19 mouse cellular contexts compared by ENCODE assay signal in the genomic region with DNA sequence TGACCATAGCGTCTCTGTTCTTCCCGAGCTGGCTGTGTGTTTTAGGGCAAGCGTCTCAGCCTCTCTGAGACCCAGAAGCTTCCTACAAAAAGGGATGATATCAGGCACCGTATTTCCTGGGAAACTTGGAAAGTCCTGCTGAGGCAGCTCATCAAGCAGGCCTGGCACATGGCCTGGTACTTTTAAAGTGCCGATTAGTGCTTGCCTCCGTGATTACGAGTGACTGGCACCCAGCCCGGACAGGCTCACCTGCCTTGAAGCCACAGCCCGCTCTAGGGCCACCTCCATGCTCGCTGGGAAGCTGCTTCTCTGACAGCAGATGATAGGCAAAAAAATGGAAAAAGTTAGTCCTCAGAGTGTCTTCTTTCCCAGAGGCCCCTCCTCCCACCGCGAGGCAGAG. TPM values are rescaled to one million over a fixed set of nuclear protein-coding genes. Genes with fewer than 3 reads are reported as not detected.
DNase-seq lines count a peak whose midpoint lies in the region; ATAC-seq and TF ChIP-seq lines count a peak whose summit lies in the region.
"Had no signal": no experiment of that assay in that cellular context is flagged by ENCODE, and none has a peak within 500 bp of the region (broad histone marks: within the 10 kb centered on the region; RNA-seq: fewer than 3 reads in every experiment).

No protein-coding gene starts in this region.

- H3K4me1 ChIP-seq in forebrain, embryonic 14.5 days (ENCODE audit: control insufficient read depth, insufficient read depth, low read length): peaks cover 3% of the 10 kb centered on the region; the same call in 1 of the 2 replicates
- peaks cover 15% of the 10 kb centered on the region for H3K4me1 ChIP-seq in forebrain, embryonic 13.5 days
- peaks cover 44% of the 10 kb centered on the region for H3K4me1 ChIP-seq in intestine, embryonic 15.5 days (replicated peaks)
- H3K4me1 ChIP-seq in intestine, postnatal 0 days (replicated peaks; ENCODE audit: control insufficient read depth, insufficient read depth, low read length): peaks cover 13% of the 10 kb centered on the region
- H3K4me1 ChIP-seq in lung, adult 2 months (ENCODE audit: control insufficient read depth, insufficient read depth, low read length): no peaks in the 10 kb centered on the region
- peaks cover 50% of the 10 kb centered on the region for H3K4me1 ChIP-seq in stomach, embryonic 15.5 days
- H3K4me1 ChIP-seq: liver, embryonic 15.5 days had no signal

- DNase-seq in forebrain, embryonic 14.5 days (ENCODE audit: low spot score): peak; percentile 34
- DNase-seq in lung, adult 2 months: peak; percentile 26
- no peak for DNase-seq in layer of hippocampus, postnatal 10 days (ENCODE audit: low spot score in 2 of 2)
- no peak for DNase-seq in urinary bladder, postnatal 4 days (ENCODE audit: low spot score in 2 of 2)
- DNase-seq: cerebellum, adult 9-10 months; heart, adult 11 months; thymus, adult 18-20 months; thymus, postnatal 4 days had no signal

- no peak for ATAC-seq in forebrain, embryonic 14.5 days
- no peak for ATAC-seq in forebrain, embryonic 13.5 days
- no peak for ATAC-seq in intestine, embryonic 15.5 days
- no peak for ATAC-seq in intestine, postnatal 0 days
- ATAC-seq in stomach, embryonic 15.5 days (ENCODE audit: insufficient read depth, low FRiP score, low read depth): no peak
- ATAC-seq: inflammation-experienced regulatory T-cells, adult 6 months had no signal

- no peak for TF ChIP-seq CTCF in intestine, postnatal 0 days (IDR thresholded peaks at IDR 0.05; ENCODE audit: low read depth)
- TF ChIP-seq CTCF in lung, adult 2 months (IDR thresholded peaks at IDR 0.05; ENCODE audit: insufficient read depth, low read length): no peak

- H3K9me3 ChIP-seq in forebrain, embryonic 14.5 days (replicated peaks; ENCODE audit: control insufficient read depth, low read length): no peaks in the 10 kb centered on the region
- no peaks in the 10 kb centered on the region for H3K9me3 ChIP-seq in forebrain, embryonic 13.5 days (replicated peaks)
- H3K9me3 ChIP-seq in intestine, embryonic 15.5 days: no peaks in the 10 kb centered on the region
- H3K9me3 ChIP-seq in intestine, postnatal 0 days (ENCODE audit: control insufficient read depth): no peaks in the 10 kb centered on the region
- no peaks in the 10 kb centered on the region for H3K9me3 ChIP-seq in stomach, embryonic 15.5 days
- H3K9me3 ChIP-seq: embryonic facial prominence, embryonic 12.5 days; limb, embryonic 13.5 days; liver, embryonic 15.5 days; midbrain, embryonic 12.5 days had no signal

- no peak for TF ChIP-seq POLR2A in lung, adult 2 months (IDR thresholded peaks at IDR 0.05; ENCODE audit: borderline replicate concordance, extremely low read depth, low read depth, low read length)

- no peaks in the 10 kb centered on the region for H3K36me3 ChIP-seq in forebrain, embryonic 14.5 days (ENCODE audit: control insufficient read depth, insufficient read depth, low read length)
- no peaks in the 10 kb centered on the region for H3K36me3 ChIP-seq in forebrain, embryonic 13.5 days (ENCODE audit: poor library complexity, severe bottlenecking)
- H3K36me3 ChIP-seq in intestine, embryonic 15.5 days: no peaks in the 10 kb centered on the region
- no peaks in the 10 kb centered on the region for H3K36me3 ChIP-seq in intestine, postnatal 0 days (ENCODE audit: control insufficient read depth, insufficient read depth)
- no peaks in the 10 kb centered on the region for H3K36me3 ChIP-seq in stomach, embryonic 15.5 days
- H3K36me3 ChIP-seq: embryonic facial prominence, embryonic 12.5 days; limb, embryonic 13.5 days; liver, embryonic 15.5 days; midbrain, embryonic 12.5 days had no signal

- H3K27ac ChIP-seq in forebrain, embryonic 14.5 days (ENCODE audit: low read depth, low read length): no peak overlapping the region
- H3K27ac ChIP-seq in forebrain, embryonic 13.5 days: no peak overlapping the region
- peak overlapping the region; percentile 51; the same call in 1 of the 2 replicates for H3K27ac ChIP-seq in intestine, embryonic 15.5 days
- H3K27ac ChIP-seq in intestine, postnatal 0 days (ENCODE audit: low read depth, low read length): no peak overlapping the region
- 0 out of 2 replicates have a peak overlapping the region, but pooled peaks have one; percentile 2 for H3K27ac ChIP-seq in stomach, embryonic 15.5 days
- H3K27ac ChIP-seq: embryonic facial prominence, embryonic 12.5 days; limb, embryonic 13.5 days; liver, embryonic 15.5 days; midbrain, embryonic 12.5 days had no signal

- H3K27me3 ChIP-seq in forebrain, embryonic 14.5 days (replicated peaks; ENCODE audit: control insufficient read depth, insufficient read depth, low read length): no peaks in the 10 kb centered on the region
- 0 out of 2 replicates have a peak, but pooled peaks cover 13% of the 10 kb centered on the region for H3K27me3 ChIP-seq in forebrain, embryonic 13.5 days
- H3K27me3 ChIP-seq in intestine, embryonic 15.5 days (replicated peaks): no peaks in the 10 kb centered on the region
- no peaks in the 10 kb centered on the region for H3K27me3 ChIP-seq in intestine, postnatal 0 days (replicated peaks; ENCODE audit: control insufficient read depth, insufficient read depth, low read length)
- no peaks in the 10 kb centered on the region for H3K27me3 ChIP-seq in stomach, embryonic 15.5 days (replicated peaks)
- H3K27me3 ChIP-seq: embryonic facial prominence, embryonic 12.5 days; limb, embryonic 13.5 days had no signal

- WGBS in forebrain, embryonic 14.5 days: 59% methylated on average over 12 of the region's 12 CpGs
- 70% methylated on average over 12 of the region's 12 CpGs for WGBS in forebrain, embryonic 13.5 days
- WGBS in intestine, embryonic 15.5 days: 66% methylated on average over 12 of the region's 12 CpGs
- WGBS in intestine, postnatal 0 days: 75% methylated on average over 12 of the region's 12 CpGs
- 55% methylated on average over 12 of the region's 12 CpGs for WGBS in lung, adult 2 months
- WGBS in stomach, embryonic 15.5 days: 59% methylated on average over 12 of the region's 12 CpGs

- H3K4me3 ChIP-seq in forebrain, embryonic 14.5 days (ENCODE audit: low read depth, low read length): no peak overlapping the region
- no peak overlapping the region for H3K4me3 ChIP-seq in forebrain, embryonic 13.5 days
- no peak overlapping the region for H3K4me3 ChIP-seq in intestine, embryonic 15.5 days (replicated peaks)
- no peak overlapping the region for H3K4me3 ChIP-seq in intestine, postnatal 0 days (ENCODE audit: low read depth, low read length)
- H3K4me3 ChIP-seq in lung, adult 2 months (replicated peaks; ENCODE audit: extremely low read depth, low read depth, low read length): no peak overlapping the region
- H3K4me3 ChIP-seq in stomach, embryonic 15.5 days (replicated peaks): no peak overlapping the region
- H3K4me3 ChIP-seq: embryonic facial prominence, embryonic 12.5 days; limb, embryonic 13.5 days; liver, embryonic 15.5 days; midbrain, embryonic 12.5 days had no signal

- H3K9ac ChIP-seq in forebrain, embryonic 14.5 days (ENCODE audit: low read length): no peak overlapping the region
- no peak overlapping the region for H3K9ac ChIP-seq in forebrain, embryonic 13.5 days
- no peak overlapping the region for H3K9ac ChIP-seq in intestine, embryonic 15.5 days
- H3K9ac ChIP-seq in intestine, postnatal 0 days (ENCODE audit: low read depth, low read length): no peak overlapping the region
- H3K9ac ChIP-seq in stomach, embryonic 15.5 days: no peak overlapping the region
- H3K9ac ChIP-seq: embryonic facial prominence, embryonic 12.5 days; limb, embryonic 13.5 days; liver, embryonic 15.5 days; midbrain, embryonic 12.5 days had no signal

- no peak overlapping the region for H3K4me2 ChIP-seq in forebrain, embryonic 14.5 days (ENCODE audit: low read length)
- no peak overlapping the region for H3K4me2 ChIP-seq in forebrain, embryonic 13.5 days
- no peak overlapping the region for H3K4me2 ChIP-seq in intestine, embryonic 15.5 days (replicated peaks)
- no peak overlapping the region for H3K4me2 ChIP-seq in intestine, postnatal 0 days (replicated peaks; ENCODE audit: low read depth)
- no peak overlapping the region for H3K4me2 ChIP-seq in stomach, embryonic 15.5 days
- H3K4me2 ChIP-seq: embryonic facial prominence, embryonic 12.5 days; limb, embryonic 13.5 days; liver, embryonic 15.5 days; midbrain, embryonic 12.5 days had no signal

RNA-seq across cellular contexts. Expression of gene Dlk1, which starts 32.6 kb away (rescaled TPM):
- polyA plus RNA-seq in forebrain, embryonic 14.5 days (2014; fragmentation: Nextera tagmentation; extraction: Ambion mirVana): 57.9 and 61.8 TPM in 2 replicates
- polyA plus RNA-seq in forebrain, embryonic 13.5 days (2015; fragmentation: Nextera tagmentation; extraction: Ambion mirVana): 69.3 and 118 TPM in 2 replicates
- polyA plus RNA-seq in intestine, embryonic 15.5 days (2015; fragmentation: Nextera tagmentation; extraction: Ambion mirVana): 364 and 395 TPM in 2 replicates
- 73.6 and 78.6 TPM in 2 replicates for polyA plus RNA-seq in intestine, postnatal 0 days (2015; fragmentation: Nextera tagmentation; extraction: Ambion mirVana)
- 0.42 and 0.44 TPM in 2 replicates for polyA plus RNA-seq in lung, adult 2 months (2012; rRNA removed)
- 487 and 492 TPM in 2 replicates for polyA plus RNA-seq in stomach, embryonic 15.5 days (2015; fragmentation: Nextera tagmentation; extraction: Ambion mirVana)
- 1 to 10 TPM in 1 of 2 experiments, under 1 TPM in 1; 0.73 to 1.2 TPM for total RNA-seq in layer of hippocampus, postnatal 10 days (2021)
- total RNA-seq: hematopoietic stem cell, adult 5-6 weeks; MEL had no signal
- polyA plus RNA-seq: inflammation-experienced regulatory T-cells, adult 6 months had no signal

Comparison
In these comparisons a context has a peak if more than half of its experiments do, and no peak if none do; other contexts are left out.
1. H3K27ac ChIP-seq: peak in intestine, embryonic 15.5 days (single experiment) and stomach, embryonic 15.5 days (single experiment); none in forebrain, embryonic 14.5 days (single experiment), forebrain, embryonic 13.5 days (single experiment) and intestine, postnatal 0 days (single experiment).
2. DNase-seq: peak in forebrain, embryonic 14.5 days (single experiment) and lung, adult 2 months (single experiment); none in layer of hippocampus, postnatal 10 days (0 of 2) and urinary bladder, postnatal 4 days (0 of 2).
3. RNA of gene Dlk1, which starts 32.6 kb away (polyA plus RNA-seq): 487 to 492 TPM in stomach, embryonic 15.5 days, 364 to 395 TPM in intestine, embryonic 15.5 days, 73.6 to 78.6 TPM in intestine, postnatal 0 days, 69.3 to 118 TPM in forebrain, embryonic 13.5 days and 57.9 to 61.8 TPM in forebrain, embryonic 14.5 days; 0.42 to 0.44 TPM in lung, adult 2 months; every median in the first group is over 10 times any median in the second.